In the genomic region with DNA sequence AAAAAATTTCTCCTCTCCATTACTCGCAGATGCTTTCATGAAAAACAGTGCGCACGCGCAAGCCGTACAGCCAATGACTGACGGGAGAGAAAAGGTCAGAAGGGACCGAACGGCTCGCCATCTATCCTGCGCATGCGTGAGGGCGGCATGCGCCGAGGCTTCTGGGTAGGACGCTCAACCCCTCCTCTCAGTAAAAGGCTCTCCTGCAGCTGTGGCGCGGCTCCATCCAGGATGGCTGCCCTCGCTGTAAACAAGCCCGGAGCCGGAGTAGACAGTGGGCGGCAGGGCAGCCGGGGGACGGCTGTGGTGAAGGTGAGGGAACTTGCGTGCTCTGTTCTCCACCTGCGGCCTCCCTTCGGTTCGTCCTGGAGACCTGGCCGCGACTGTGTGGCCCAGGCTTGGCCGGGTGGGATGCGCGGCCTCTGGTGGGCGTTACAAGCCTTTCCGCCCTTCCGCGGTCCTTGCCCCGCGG, we compare ENCODE assay signal across 8 mouse cellular contexts. TPM values are rescaled to one million over a fixed set of nuclear protein-coding genes. Genes with fewer than 3 reads are reported as not detected.
DNase-seq lines count a peak whose midpoint lies in the region; ATAC-seq and TF ChIP-seq lines count a peak whose summit lies in the region.

Gene Trim23 (plus strand): TSS at position 148 of the 472 bp plus-strand sequence.

- peak within 1 kb of the TSS; percentile 70 for H3K9ac ChIP-seq in lung, postnatal 0 days (replicated peaks; ENCODE audit: low read depth)

- H3K36me3 ChIP-seq in hindbrain, embryonic 10.5 days: peaks cover 30% of the 10 kb centered on the region
- no peaks in the 10 kb centered on the region for H3K36me3 ChIP-seq in lung, postnatal 0 days (ENCODE audit: insufficient read depth, low read length)

- no peak for TF ChIP-seq EP300 in lung, postnatal 0 days (IDR thresholded peaks at IDR 0.05)

- peak; percentile 55 for TF ChIP-seq CTCF in lung, postnatal 0 days (IDR thresholded peaks at IDR 0.05)

- H3K4me1 ChIP-seq in hindbrain, embryonic 10.5 days (replicated peaks): peaks cover 20% of the 10 kb centered on the region
- no peaks in the 10 kb centered on the region for H3K4me1 ChIP-seq in lung, postnatal 0 days (ENCODE audit: insufficient read depth, low read depth, low read length)

- H3K27ac ChIP-seq in hindbrain, embryonic 10.5 days: peak within 1 kb of the TSS; percentile 93
- H3K27ac ChIP-seq in lung, postnatal 0 days (ENCODE audit: low read length): peak within 1 kb of the TSS; percentile 84

- ATAC-seq in frontal cortex, adult (ENCODE audit: low TSS enrichment): peak; percentile 97
- peak; percentile 99 for ATAC-seq in lung, postnatal 0 days

- no peaks in the 10 kb centered on the region for H3K27me3 ChIP-seq in hindbrain, embryonic 10.5 days (ENCODE audit: insufficient read depth, poor library complexity, severe bottlenecking)
- no peaks in the 10 kb centered on the region for H3K27me3 ChIP-seq in lung, postnatal 0 days (replicated peaks; ENCODE audit: insufficient read depth, low read length)

- DNase-seq in MN1 (ENCODE audit: low spot score): peak; percentile 100
- peak; percentile 99 for DNase-seq in cerebellum, adult 9-10 months
- DNase-seq in hindbrain, embryonic 10.5 days (ENCODE audit: low spot score): peak; percentile 96
- peak; percentile 98 for DNase-seq in layer of hippocampus, adult 9-11 months
- DNase-seq in lung, postnatal 0 days (ENCODE audit: low spot score): peak; percentile 100
- peak; percentile 92 for DNase-seq in ovary, postnatal 14 days (ENCODE audit: low spot score)
- DNase-seq in thymus, postnatal 14 days: peak; percentile 97

- H3K9me3 ChIP-seq in hindbrain, embryonic 10.5 days: no peaks in the 10 kb centered on the region
- no peaks in the 10 kb centered on the region for H3K9me3 ChIP-seq in lung, postnatal 0 days (ENCODE audit: low read length)

- under 1% methylated on average over 38 of the region's 38 CpGs for WGBS in hindbrain, embryonic 10.5 days
- WGBS in lung, postnatal 0 days: 2% methylated on average over 38 of the region's 38 CpGs

- H3K4me3 ChIP-seq in hindbrain, embryonic 10.5 days: peak within 1 kb of the TSS; percentile 90
- H3K4me3 ChIP-seq in lung, postnatal 0 days (ENCODE audit: low read depth, low read length): peak within 1 kb of the TSS; percentile 73

- H3K4me2 ChIP-seq in lung, postnatal 0 days (replicated peaks; ENCODE audit: low read depth, low read length): peak within 1 kb of the TSS; percentile 71

RNA-seq across cellular contexts. Expression of gene Trim23, which starts in this region (rescaled TPM):
- 17.8 and 18.0 TPM in 2 replicates for polyA plus RNA-seq in hindbrain, embryonic 10.5 days (2016; fragmentation: Nextera tagmentation; extraction: Ambion mirVana)
- polyA plus RNA-seq in lung, postnatal 0 days (2015; fragmentation: Nextera tagmentation; extraction: Ambion mirVana): 11.3 and 12.2 TPM in 2 replicates

Comparison
In these comparisons a context has a peak if more than half of its experiments do, and no peak if none do; other contexts are left out.
1. Peak in every context shown above with its lines: DNase-seq, ATAC-seq, H3K4me3 ChIP-seq and H3K27ac ChIP-seq.